Mouse (Mus musculus): ENCODE measurements around the gene Fmr1.
A peak's percentile ranks its signal among the peaks of the same experiment; 100 is the strongest.
"Not testable (repeated sequence)": the region's sequence is repeated elsewhere in the genome, so short reads cannot be mapped to it uniquely, and the experiment has no call there.

The Fmr1 gene

GRCm38 (mm10) chrX:68678333-68678740, at the start of gene Fmr1:
Gene Fmr1 (plus strand): TSS chrX:68678541.
- DNase-seq (ENCODE audit: low read depth, low spot score), result peak; percentile 83

- no peak for DNase-seq (ENCODE audit: low read depth, low spot score)
Observed at GRCm38 (mm10) chrX:68641603-68642002, 36.7 kb upstream of the Fmr1 start.

- no peak for DNase-seq (ENCODE audit: low read depth, low spot score)
Observed at GRCm38 (mm10) chrX:68645154-68645919, 33.0 kb upstream of the Fmr1 start.

- DNase-seq (ENCODE audit: low read depth, low spot score), result no peak
Observed at GRCm38 (mm10) chrX:68677508-68677907, 833 bp upstream of the Fmr1 start.

- peak; percentile 13 for DNase-seq (ENCODE audit: low read depth, low spot score)
Observed at GRCm38 (mm10) chrX:68678815-68679486, 610 bp downstream of the Fmr1 start.

GRCm38 (mm10) chrX:68684706-68685105, 6.4 kb downstream of the Fmr1 start:
- no peak for DNase-seq (ENCODE audit: low read depth, low spot score)

- not testable (repeated sequence) for DNase-seq (ENCODE audit: low read depth, low spot score)
Observed at GRCm38 (mm10) chrX:68691936-68692335, 13.6 kb downstream of the Fmr1 start.

GRCm38 (mm10) chrX:68736902-68737301, 58.6 kb downstream of the Fmr1 start:
- DNase-seq (ENCODE audit: low read depth, low spot score), result no peak

- peak; percentile 9 for DNase-seq (ENCODE audit: low read depth, low spot score)
Observed at GRCm38 (mm10) chrX:68740088-68740487, 61.7 kb downstream of the Fmr1 start.

GRCm38 (mm10) chrX:68761606-68762005, 83.3 kb downstream of the Fmr1 start, which contains the start of gene Fmr1nb:
Gene Fmr1nb (plus strand): TSS chrX:68761839.
- peak; percentile 40 for DNase-seq (ENCODE audit: low read depth, low spot score)

Data from WW6 (cell line).